Comparison of ENCODE assay signal across 14 mouse cellular contexts in genomic region chr17:24735446-24735845, GRCm38 (mm10). TPM values are rescaled to one million over a fixed set of nuclear protein-coding genes. Genes with fewer than 3 reads are reported as not detected.
DNase-seq lines count a peak whose midpoint lies in the region; ATAC-seq and TF ChIP-seq lines count a peak whose summit lies in the region.
"Had no signal": no experiment of that assay in that cellular context is flagged by ENCODE, and none has a peak within 500 bp of the region (broad histone marks: within the 10 kb centered on the region; RNA-seq: fewer than 3 reads in every experiment).

No protein-coding gene starts in this region.

- TF ChIP-seq POLR2A in ES-Bruce4 (IDR thresholded peaks at IDR 0.05; ENCODE audit: insufficient read depth, low read length) = no peak

- no peak overlapping the region for H3K4me3 ChIP-seq in heart, embryonic 13.5 days
- no peak overlapping the region for H3K4me3 ChIP-seq in ES-Bruce4 (ENCODE audit: low read depth, low read length)
- no peak overlapping the region for H3K4me3 ChIP-seq in embryonic facial prominence, embryonic 15.5 days (replicated peaks)
- no peak overlapping the region for H3K4me3 ChIP-seq in midbrain, embryonic 12.5 days

- no peak for DNase-seq in heart, adult 18-20 months
- no peak for DNase-seq in left cerebral cortex, postnatal 14 days (ENCODE audit: low spot score in 2 of 2)
- DNase-seq in embryo, embryonic 11 days = no peak
- DNase-seq in thymus, postnatal 25 days = no peak
- DNase-seq: adrenal gland, adult 8-10 months; kidney, postnatal 25 days had no signal

- H3K27me3 ChIP-seq in heart, embryonic 13.5 days (replicated peaks) = no peaks in the 10 kb centered on the region; the same call in 1 of the 2 replicates
- no peaks in the 10 kb centered on the region for H3K27me3 ChIP-seq in ES-Bruce4 (ENCODE audit: control insufficient read depth, insufficient read depth, low read length, poor library complexity, severe bottlenecking)
- 0 out of 2 replicates have a peak, but pooled peaks cover 4% of the 10 kb centered on the region for H3K27me3 ChIP-seq in embryonic facial prominence, embryonic 15.5 days
- peaks cover 4% of the 10 kb centered on the region; the same call in 1 of the 2 replicates for H3K27me3 ChIP-seq in midbrain, embryonic 12.5 days
- H3K27me3 ChIP-seq: limb, embryonic 15.5 days; stomach, embryonic 15.5 days had no signal

- no peak for TF ChIP-seq EP300 in ES-Bruce4 (IDR thresholded peaks at IDR 0.05; ENCODE audit: insufficient read depth, low read depth, low read length)

- H3K4me1 ChIP-seq in heart, embryonic 13.5 days = peaks cover 32% of the 10 kb centered on the region
- peaks cover 2% of the 10 kb centered on the region for H3K4me1 ChIP-seq in ES-Bruce4 (ENCODE audit: control insufficient read depth, insufficient read depth, low read length)
- peaks cover 15% of the 10 kb centered on the region for H3K4me1 ChIP-seq in embryonic facial prominence, embryonic 15.5 days
- H3K4me1 ChIP-seq in midbrain, embryonic 12.5 days = peaks cover 13% of the 10 kb centered on the region

- no peaks in the 10 kb centered on the region for H3K9me3 ChIP-seq in heart, embryonic 13.5 days
- no peaks in the 10 kb centered on the region for H3K9me3 ChIP-seq in ES-Bruce4 (replicated peaks; ENCODE audit: control insufficient read depth, insufficient read depth, low read length, poor library complexity, severe bottlenecking)
- H3K9me3 ChIP-seq in embryonic facial prominence, embryonic 15.5 days (replicated peaks) = no peaks in the 10 kb centered on the region
- H3K9me3 ChIP-seq in midbrain, embryonic 12.5 days = no peaks in the 10 kb centered on the region
- H3K9me3 ChIP-seq: limb, embryonic 15.5 days; stomach, embryonic 15.5 days had no signal

- no peak overlapping the region for H3K9ac ChIP-seq in heart, embryonic 13.5 days
- H3K9ac ChIP-seq in ES-Bruce4 (ENCODE audit: low read depth, poor library complexity, severe bottlenecking) = peak overlapping the region; percentile 33; the same call in 1 of the 2 replicates
- H3K9ac ChIP-seq in embryonic facial prominence, embryonic 15.5 days = no peak overlapping the region
- H3K9ac ChIP-seq in midbrain, embryonic 12.5 days (replicated peaks) = no peak overlapping the region
- H3K9ac ChIP-seq: limb, embryonic 15.5 days; stomach, embryonic 15.5 days had no signal

- WGBS in heart, embryonic 13.5 days = 89% methylated on average over 7 of the region's 7 CpGs
- WGBS in embryonic facial prominence, embryonic 15.5 days = 86% methylated on average over 7 of the region's 7 CpGs
- WGBS in midbrain, embryonic 12.5 days = 89% methylated on average over 7 of the region's 7 CpGs

- H3K36me3 ChIP-seq in heart, embryonic 13.5 days = peaks cover 12% of the 10 kb centered on the region
- H3K36me3 ChIP-seq in ES-Bruce4 (ENCODE audit: control insufficient read depth, insufficient read depth, low read length, poor library complexity, severe bottlenecking) = no peaks in the 10 kb centered on the region
- peaks cover 9% of the 10 kb centered on the region; the same call in 1 of the 2 replicates for H3K36me3 ChIP-seq in embryonic facial prominence, embryonic 15.5 days
- peaks cover 4% of the 10 kb centered on the region; the same call in 1 of the 2 replicates for H3K36me3 ChIP-seq in midbrain, embryonic 12.5 days

- intact Hi-C loops in left cerebral cortex, postnatal 14 days (cut with DNase I) = no loop called here

- H3K4me2 ChIP-seq in heart, embryonic 13.5 days = peak overlapping the region; percentile 84
- H3K4me2 ChIP-seq in embryonic facial prominence, embryonic 15.5 days (replicated peaks) = peak overlapping the region; percentile 88; the same call in 1 of the 2 replicates
- H3K4me2 ChIP-seq in midbrain, embryonic 12.5 days (replicated peaks) = peak overlapping the region; percentile 93; the same call in 1 of the 2 replicates

- H3K27ac ChIP-seq in heart, embryonic 13.5 days (replicated peaks) = peak overlapping the region; percentile 65; the same call in 1 of the 2 replicates
- H3K27ac ChIP-seq in ES-Bruce4 (ENCODE audit: insufficient read depth, low read length) = 0 out of 2 replicates have a peak overlapping the region, but pooled peaks have one; percentile 23
- H3K27ac ChIP-seq in embryonic facial prominence, embryonic 15.5 days (replicated peaks) = no peak overlapping the region
- no peak overlapping the region for H3K27ac ChIP-seq in midbrain, embryonic 12.5 days (replicated peaks)

- no peak for ATAC-seq in heart, embryonic 13.5 days (ENCODE audit: extremely low read depth, insufficient number of reproducible peaks, low FRiP score, low TSS enrichment)
- ATAC-seq in embryonic facial prominence, embryonic 15.5 days (ENCODE audit: insufficient number of reproducible peaks, low FRiP score, low TSS enrichment, low read depth) = no peak
- no peak for ATAC-seq in midbrain, embryonic 12.5 days (ENCODE audit: low FRiP score, low read depth)

- TF ChIP-seq CTCF in ES-Bruce4 (IDR thresholded peaks at IDR 0.05; ENCODE audit: low read depth, low read length) = no peak

RNA-seq across cellular contexts. Expression of gene Msrb1, which starts 1.0 kb away (rescaled TPM):
- 18.0 and 20.4 TPM in 2 replicates for polyA plus RNA-seq in heart, embryonic 13.5 days (2015; fragmentation: Nextera tagmentation; extraction: Ambion mirVana)
- total RNA-seq in heart, adult 18-20 months (2021) = 100 to 1,000 TPM; 181 to 183 TPM
- 27.8 and 34.5 TPM in 2 replicates for polyA plus RNA-seq in ES-Bruce4 (2011; ENCODE audit: insufficient read depth, insufficient read length, low read depth, missing spikeins)
- 26.6 and 27.9 TPM in 2 replicates for polyA plus RNA-seq in embryonic facial prominence, embryonic 15.5 days (2015; fragmentation: Nextera tagmentation; extraction: Ambion mirVana)
- polyA plus RNA-seq in midbrain, embryonic 12.5 days (2016; fragmentation: Nextera tagmentation; extraction: Ambion mirVana) = 18.4 and 20.8 TPM in 2 replicates
- total RNA-seq in left cerebral cortex, postnatal 14 days (2021) = 10 to 100 TPM; 38.4 to 38.7 TPM

RNA-seq across cellular contexts. Expression of gene Rpl3l, which starts 7.8 kb away (rescaled TPM):
- polyA plus RNA-seq in heart, embryonic 13.5 days (2015; fragmentation: Nextera tagmentation; extraction: Ambion mirVana) = 0.68 and 1.1 TPM in 2 replicates
- 100 to 1,000 TPM; 390 to 433 TPM for total RNA-seq in heart, adult 18-20 months (2021)
- polyA plus RNA-seq in ES-Bruce4 (2011; ENCODE audit: insufficient read depth, insufficient read length, low read depth, missing spikeins) = 0.65 TPM in 1 of 2 replicates, not detected in the other
- polyA plus RNA-seq in embryonic facial prominence, embryonic 15.5 days (2015; fragmentation: Nextera tagmentation; extraction: Ambion mirVana) = not detected in 2 replicates
- not detected in 2 replicates for polyA plus RNA-seq in midbrain, embryonic 12.5 days (2016; fragmentation: Nextera tagmentation; extraction: Ambion mirVana)
- total RNA-seq in left cerebral cortex, postnatal 14 days (2021) = under 1 TPM; 0.35 to 0.38 TPM
- polyA plus RNA-seq: limb, embryonic 15.5 days; stomach, embryonic 15.5 days had no signal

RNA-seq across cellular contexts. Expression of gene Ndufb10, which starts 11.2 kb away (rescaled TPM):
- 344 and 399 TPM in 2 replicates for polyA plus RNA-seq in heart, embryonic 13.5 days (2015; fragmentation: Nextera tagmentation; extraction: Ambion mirVana)
- total RNA-seq in heart, adult 18-20 months (2021) = 1,000 to 10,000 TPM in 1 of 2 experiments, 100 to 1,000 TPM in 1; 976 to 1,178 TPM
- polyA plus RNA-seq in ES-Bruce4 (2011; ENCODE audit: insufficient read depth, insufficient read length, low read depth, missing spikeins) = 88.7 and 90.9 TPM in 2 replicates
- 223 and 227 TPM in 2 replicates for polyA plus RNA-seq in embryonic facial prominence, embryonic 15.5 days (2015; fragmentation: Nextera tagmentation; extraction: Ambion mirVana)
- polyA plus RNA-seq in midbrain, embryonic 12.5 days (2016; fragmentation: Nextera tagmentation; extraction: Ambion mirVana) = 201 and 205 TPM in 2 replicates
- total RNA-seq in left cerebral cortex, postnatal 14 days (2021) = 100 to 1,000 TPM; 184 to 189 TPM

RNA-seq across cellular contexts. Expression of gene Hs3st6, which starts 17.3 kb away (rescaled TPM):
- 0.24 and 0.59 TPM in 2 replicates for polyA plus RNA-seq in heart, embryonic 13.5 days (2015; fragmentation: Nextera tagmentation; extraction: Ambion mirVana)
- total RNA-seq in heart, adult 18-20 months (2021) = under 1 TPM in 1 of 2 experiments, not detected in 1; 0.33 TPM
- 0.72 TPM in 1 of 2 replicates, not detected in the other for polyA plus RNA-seq in ES-Bruce4 (2011; ENCODE audit: insufficient read depth, insufficient read length, low read depth, missing spikeins)
- 26.4 and 30.4 TPM in 2 replicates for polyA plus RNA-seq in embryonic facial prominence, embryonic 15.5 days (2015; fragmentation: Nextera tagmentation; extraction: Ambion mirVana)
- polyA plus RNA-seq in midbrain, embryonic 12.5 days (2016; fragmentation: Nextera tagmentation; extraction: Ambion mirVana) = 0.41 and 0.63 TPM in 2 replicates
- total RNA-seq in left cerebral cortex, postnatal 14 days (2021) = under 1 TPM; 0.31 to 0.59 TPM
- total RNA-seq: common myeloid progenitor, adult 5-6 weeks; gastrocnemius, adult 18-20 months had no signal

RNA-seq across cellular contexts. Expression of gene Rps2, which starts 17.5 kb away (rescaled TPM):
- 903 and 1,010 TPM in 2 replicates for polyA plus RNA-seq in heart, embryonic 13.5 days (2015; fragmentation: Nextera tagmentation; extraction: Ambion mirVana)
- total RNA-seq in heart, adult 18-20 months (2021) = 100 to 1,000 TPM; 701 to 738 TPM
- polyA plus RNA-seq in ES-Bruce4 (2011; ENCODE audit: insufficient read depth, insufficient read length, low read depth, missing spikeins) = 1,670 and 1,851 TPM in 2 replicates
- polyA plus RNA-seq in embryonic facial prominence, embryonic 15.5 days (2015; fragmentation: Nextera tagmentation; extraction: Ambion mirVana) = 1,508 and 1,594 TPM in 2 replicates
- 892 and 929 TPM in 2 replicates for polyA plus RNA-seq in midbrain, embryonic 12.5 days (2016; fragmentation: Nextera tagmentation; extraction: Ambion mirVana)
- total RNA-seq in left cerebral cortex, postnatal 14 days (2021) = 100 to 1,000 TPM; 492 to 494 TPM

Comparison
In these comparisons a context has a peak if more than half of its experiments do, and no peak if none do; other contexts are left out.
1. H3K27ac ChIP-seq: peak in heart, embryonic 13.5 days (single experiment) and ES-Bruce4 (single experiment); none in embryonic facial prominence, embryonic 15.5 days (single experiment) and midbrain, embryonic 12.5 days (single experiment).
2. Peak in every context shown above with its lines, with median percentiles within 50 percentile points of each other: H3K4me2 ChIP-seq.